Mouse (Mus musculus) neural tube, embryonic 15.5 days (tissue): Measurements from ENCODE around the gene Nxn. TPM values are rescaled to one million over a fixed set of nuclear protein-coding genes. Genes with fewer than 3 reads are reported as not detected.

Experiments used
- ATAC-seq: fragments of 200-750 bp; cut with Nextera tagmentation; 2 replicates; pipeline ENCODE4 v1.8.0; 2017; ENCODE audit warnings: mild to moderate bottlenecking, moderate TSS enrichment, moderate library complexity; ENCODE audit not compliant: low FRiP score
- H3K27ac ChIP-seq: fragments of 300-500 bp; sonication (generic); replicated peaks from 2 replicates; pipeline ENCODE4 v1.5.1; 2015; ENCODE audit warnings: mild to moderate bottlenecking, inconsistent platforms
- H3K27me3 ChIP-seq: fragments of 300-500 bp; sonication (generic); replicated peaks from 2 replicates; pipeline ENCODE4 v1.6.1; 2015; ENCODE audit warnings: inconsistent platforms
- H3K36me3 ChIP-seq: fragments of 300-500 bp; sonication (generic); 2 replicates; pipeline ENCODE4 v1.6.1; 2015; ENCODE audit warnings: inconsistent platforms
- H3K4me1 ChIP-seq: fragments of 300-500 bp; sonication (generic); 2 replicates; pipeline ENCODE4 v1.6.1; 2015; ENCODE audit warnings: inconsistent platforms
- H3K4me2 ChIP-seq: fragments of 300-500 bp; sonication (generic); 2 replicates; pipeline ENCODE4 v1.6.1; 2015; ENCODE audit warnings: inconsistent platforms, mild to moderate bottlenecking, moderate library complexity
- H3K4me3 ChIP-seq: fragments of 300-500 bp; sonication (generic); replicated peaks from 2 replicates; pipeline ENCODE4 v1.5.1; 2015; ENCODE audit warnings: mild to moderate bottlenecking, inconsistent platforms
- H3K9ac ChIP-seq: fragments of 300-500 bp; sonication (generic); replicated peaks from 2 replicates; pipeline ENCODE4 v1.6.1; 2015; ENCODE audit warnings: mild to moderate bottlenecking, inconsistent platforms
- H3K9me3 ChIP-seq: fragments of 300-500 bp; sonication (generic); replicated peaks from 2 replicates; pipeline ENCODE4 v1.6.1; 2016; ENCODE audit warnings: inconsistent platforms
- WGBS: fragments of 180-500 bp; shearing (Covaris S2); methylation state at CpG from one replicate; pipeline ENCODE4 v1.1.7; 2015; ENCODE audit warnings: mixed read lengths; 5-methylcytosine and 5-hydroxymethylcytosine counted together
- polyA plus RNA-seq: library from polyadenylated mRNA; unstranded; fragments of >200 nt; fragmentation: Nextera tagmentation; extraction: Ambion mirVana; gene quantifications from 2 replicates; pipeline ENCODE4 v1.2.1, GENCODE M21; 2015

Gene Nxn
- polyA plus RNA-seq, 1 experiment from 2014 or later: 27.3 TPM

GRCm38 (mm10) chr11:76326672-76327071, 72.3 kb downstream of the Nxn start:
- no peaks in the 10 kb centered on the region for H3K9me3 ChIP-seq
- H3K27ac ChIP-seq: no peak overlapping the region
- WGBS: 85% methylated on average over 6 of the region's 6 CpGs
- H3K4me2 ChIP-seq: no peak overlapping the region
- no peaks in the 10 kb centered on the region for H3K27me3 ChIP-seq
- no peak for ATAC-seq
- no peak overlapping the region for H3K9ac ChIP-seq
- H3K36me3 ChIP-seq: no peaks in the 10 kb centered on the region
- H3K4me1 ChIP-seq: peaks cover 57% of the 10 kb centered on the region
- H3K4me3 ChIP-seq: no peak overlapping the region

- 74% methylated on average over 2 of the region's 2 CpGs for WGBS
Observed at GRCm38 (mm10) chr11:76326051-76326450, 72.9 kb downstream of the Nxn start.

GRCm38 (mm10) chr11:76324801-76325200, 74.1 kb downstream of the Nxn start:
- 19% methylated on average over 9 of the region's 9 CpGs for WGBS
- Histone ChIP-seq H3K4me1 (peaks cover 62% of the 10 kb centered on the region), H3K9ac (no peak overlapping the region), H3K36me3 (no peaks in the 10 kb centered on the region), H3K27me3 (no peaks in the 10 kb centered on the region), H3K9me3 (no peaks in the 10 kb centered on the region), H3K4me3 (no peak overlapping the region), H3K4me2 (no peak overlapping the region), H3K27ac (no peak overlapping the region)
- ATAC-seq: no peak

More at GRCm38 (mm10) chr11:76326051-76326450, 72.9 kb downstream of the Nxn start:
- H3K4me1 ChIP-seq: peaks cover 59% of the 10 kb centered on the region
- ATAC-seq: no peak
- H3K27ac ChIP-seq: no peak overlapping the region
- no peak overlapping the region for H3K4me2 ChIP-seq
- no peak overlapping the region for H3K4me3 ChIP-seq
- H3K9me3 ChIP-seq: no peaks in the 10 kb centered on the region
- H3K27me3 ChIP-seq: no peaks in the 10 kb centered on the region
- no peak overlapping the region for H3K9ac ChIP-seq
- H3K36me3 ChIP-seq: no peaks in the 10 kb centered on the region

- Histone ChIP-seq H3K9ac (no peak overlapping the region), H3K4me2 (no peak overlapping the region), H3K27ac (no peak overlapping the region), H3K9me3 (no peaks in the 10 kb centered on the region), H3K4me1 (peaks cover 65% of the 10 kb centered on the region), H3K4me3 (no peak overlapping the region), H3K36me3 (no peaks in the 10 kb centered on the region), H3K27me3 (no peaks in the 10 kb centered on the region)
- 44% methylated on average over 9 of the region's 9 CpGs for WGBS
- ATAC-seq: no peak
Observed at GRCm38 (mm10) chr11:76324207-76324606, 74.7 kb downstream of the Nxn start.

GRCm38 (mm10) chr11:76322939-76323338, 76.0 kb downstream of the Nxn start:
- no peak for ATAC-seq
- Histone ChIP-seq H3K4me3 (no peak overlapping the region), H3K36me3 (no peaks in the 10 kb centered on the region), H3K9ac (no peak overlapping the region), H3K4me2 (no peak overlapping the region), H3K27me3 (no peaks in the 10 kb centered on the region), H3K27ac (no peak overlapping the region), H3K4me1 (peaks cover 53% of the 10 kb centered on the region), H3K9me3 (no peaks in the 10 kb centered on the region)
- 85% methylated on average over 5 of the region's 5 CpGs for WGBS

GRCm38 (mm10) chr11:76322081-76322480, 76.9 kb downstream of the Nxn start:
- no peak overlapping the region for H3K4me2 ChIP-seq
- peaks cover 46% of the 10 kb centered on the region for H3K4me1 ChIP-seq
- ATAC-seq: no peak
- no peaks in the 10 kb centered on the region for H3K27me3 ChIP-seq
- H3K4me3 ChIP-seq: no peak overlapping the region
- H3K27ac ChIP-seq: no peak overlapping the region
- WGBS: 78% methylated on average over 1 of the region's 1 CpGs
- no peaks in the 10 kb centered on the region for H3K36me3 ChIP-seq
- H3K9me3 ChIP-seq: no peaks in the 10 kb centered on the region
- no peak overlapping the region for H3K9ac ChIP-seq

- Histone ChIP-seq H3K27ac (no peak overlapping the region), H3K9ac (no peak overlapping the region), H3K4me2 (no peak overlapping the region), H3K9me3 (no peaks in the 10 kb centered on the region), H3K36me3 (no peaks in the 10 kb centered on the region), H3K4me3 (no peak overlapping the region), H3K27me3 (no peaks in the 10 kb centered on the region), H3K4me1 (peaks cover 38% of the 10 kb centered on the region)
- no peak for ATAC-seq
- 86% methylated on average over 9 of the region's 9 CpGs for WGBS
Observed at GRCm38 (mm10) chr11:76320475-76320874, 78.5 kb downstream of the Nxn start.

GRCm38 (mm10) chr11:76319714-76320435, 79.1 kb downstream of the Nxn start:
- peaks cover 32% of the 10 kb centered on the region for H3K4me1 ChIP-seq
- no peak overlapping the region for H3K9ac ChIP-seq
- no peak overlapping the region for H3K4me3 ChIP-seq
- ATAC-seq: no peak
- no peaks in the 10 kb centered on the region for H3K9me3 ChIP-seq
- 76% methylated on average over 9 of the region's 9 CpGs for WGBS
- H3K27me3 ChIP-seq: no peaks in the 10 kb centered on the region
- no peaks in the 10 kb centered on the region for H3K36me3 ChIP-seq
- H3K27ac ChIP-seq: 0 out of 2 replicates have a peak overlapping the region, but pooled peaks have one; percentile 9
- no peak overlapping the region for H3K4me2 ChIP-seq

GRCm38 (mm10) chr11:76317904-76318303, 81.0 kb downstream of the Nxn start:
- peaks cover 17% of the 10 kb centered on the region for H3K4me1 ChIP-seq
- no peaks in the 10 kb centered on the region for H3K27me3 ChIP-seq
- H3K9ac ChIP-seq: no peak overlapping the region
- H3K9me3 ChIP-seq: no peaks in the 10 kb centered on the region
- H3K4me3 ChIP-seq: no peak overlapping the region
- WGBS: 70% methylated on average over 2 of the region's 2 CpGs
- no peaks in the 10 kb centered on the region for H3K36me3 ChIP-seq
- H3K4me2 ChIP-seq: no peak overlapping the region
- H3K27ac ChIP-seq: no peak overlapping the region
- ATAC-seq: no peak

GRCm38 (mm10) chr11:76315785-76316444, 83.0 kb downstream of the Nxn start:
- H3K27ac ChIP-seq: no peak overlapping the region
- H3K36me3 ChIP-seq: no peaks in the 10 kb centered on the region
- no peak for ATAC-seq
- no peak overlapping the region for H3K9ac ChIP-seq
- no peaks in the 10 kb centered on the region for H3K9me3 ChIP-seq
- H3K4me3 ChIP-seq: no peak overlapping the region
- no peaks in the 10 kb centered on the region for H3K27me3 ChIP-seq
- H3K4me2 ChIP-seq: no peak overlapping the region
- peaks cover 20% of the 10 kb centered on the region for H3K4me1 ChIP-seq
- 89% methylated on average over 5 of the region's 5 CpGs for WGBS

GRCm38 (mm10) chr11:76314741-76315140, 84.2 kb downstream of the Nxn start:
- Histone ChIP-seq H3K4me1 (peaks cover 25% of the 10 kb centered on the region), H3K4me2 (no peak overlapping the region), H3K36me3 (no peaks in the 10 kb centered on the region), H3K9me3 (no peaks in the 10 kb centered on the region), H3K27me3 (no peaks in the 10 kb centered on the region), H3K9ac (no peak overlapping the region), H3K27ac (no peak overlapping the region), H3K4me3 (no peak overlapping the region)
- 89% methylated on average over 4 of the region's 4 CpGs for WGBS
- no peak for ATAC-seq

GRCm38 (mm10) chr11:76314140-76314539, 84.8 kb downstream of the Nxn start:
- H3K4me3 ChIP-seq: no peak overlapping the region
- H3K36me3 ChIP-seq: no peaks in the 10 kb centered on the region
- peaks cover 28% of the 10 kb centered on the region for H3K4me1 ChIP-seq
- H3K27ac ChIP-seq: no peak overlapping the region
- no peaks in the 10 kb centered on the region for H3K9me3 ChIP-seq
- ATAC-seq: no peak
- no peak overlapping the region for H3K4me2 ChIP-seq
- no peaks in the 10 kb centered on the region for H3K27me3 ChIP-seq
- H3K9ac ChIP-seq: no peak overlapping the region
- WGBS: 71% methylated on average over 6 of the region's 6 CpGs
